Mouse (Mus musculus) left cerebral cortex, adult 9 months (tissue): ENCODE data around the gene Acvr1.

ENCODE experiments used
- DNase-seq, 2 experiments: peaks; one replicate each; pipeline ENCODE4 v3.0.0; 2022; ENCODE audit warnings: low spot score in 2 of 2

Acvr1 gene

GRCm38 (mm10) chr2:58557045-58557845 is 9.7 kb downstream of the Acvr1 start:
- DNase-seq: no peak

- DNase-seq: no peak
Measured at GRCm38 (mm10) chr2:58552296-58552695, 14.7 kb downstream of the Acvr1 start.

DNA sequence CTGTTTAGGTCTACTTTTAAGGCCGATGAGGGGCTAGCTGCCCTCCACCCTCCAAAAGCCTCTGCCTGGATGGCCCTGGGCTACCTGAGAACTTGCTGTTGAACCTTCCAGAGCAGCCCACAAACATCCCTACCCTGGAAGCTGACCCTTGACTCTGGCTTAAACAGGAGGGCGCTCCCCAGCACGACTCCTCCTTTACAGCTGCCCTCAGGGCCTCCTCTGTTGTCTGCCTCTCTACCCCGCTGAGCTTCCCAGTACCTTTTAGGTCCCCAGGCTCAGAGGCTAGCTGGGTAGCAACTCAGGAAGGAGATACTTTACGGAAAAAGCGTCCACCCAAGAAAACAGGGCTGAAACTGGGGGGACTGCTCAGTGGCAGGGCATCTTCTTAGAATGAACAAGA is 15.1 kb downstream of the Acvr1 start:
- DNase-seq: no peak

GRCm38 (mm10) chr2:58550488-58550887 is 16.5 kb downstream of the Acvr1 start:
- no peak for DNase-seq

DNA sequence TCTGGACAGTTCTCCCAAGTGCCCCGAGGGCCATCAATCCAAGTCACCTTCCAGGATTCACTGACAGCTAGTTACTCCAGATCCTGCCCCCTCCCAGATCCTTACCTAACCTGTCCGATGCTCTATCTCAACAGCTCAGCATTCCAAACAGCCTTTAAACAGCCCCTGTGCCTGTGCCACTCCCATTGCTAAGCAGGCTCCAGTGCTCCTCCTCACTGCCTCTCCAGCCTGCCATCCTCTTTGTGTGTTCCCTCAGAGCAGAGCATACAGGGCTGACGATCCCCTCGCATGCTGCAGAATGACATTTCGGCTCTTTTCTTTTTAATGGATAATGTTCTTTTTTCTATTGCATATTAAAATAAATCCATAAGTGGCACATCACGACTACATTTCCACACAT is 17.0 kb downstream of the Acvr1 start:
- no peak for DNase-seq

DNA sequence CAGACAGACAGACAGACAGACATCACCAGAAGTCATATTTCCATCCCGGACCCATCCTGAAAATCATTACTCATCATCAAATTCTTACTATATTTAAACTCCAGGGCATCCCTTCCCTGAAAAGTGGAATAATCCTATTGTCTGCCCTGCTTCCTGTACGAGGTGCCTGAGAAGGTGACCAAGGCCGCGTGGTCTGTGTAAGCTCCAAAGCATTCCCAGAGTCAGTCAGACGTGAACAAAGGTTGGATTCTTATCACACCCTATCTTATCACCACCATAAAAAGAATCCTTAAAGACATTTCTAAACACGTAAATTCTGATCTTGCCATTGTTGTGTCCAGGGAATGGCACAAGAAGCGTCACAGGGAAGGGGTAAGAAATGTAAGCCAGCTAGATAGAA is 18.0 kb downstream of the Acvr1 start:
- DNase-seq: no peak

- DNase-seq: no peak
Measured at GRCm38 (mm10) chr2:58546264-58546663, 20.7 kb downstream of the Acvr1 start.

DNA sequence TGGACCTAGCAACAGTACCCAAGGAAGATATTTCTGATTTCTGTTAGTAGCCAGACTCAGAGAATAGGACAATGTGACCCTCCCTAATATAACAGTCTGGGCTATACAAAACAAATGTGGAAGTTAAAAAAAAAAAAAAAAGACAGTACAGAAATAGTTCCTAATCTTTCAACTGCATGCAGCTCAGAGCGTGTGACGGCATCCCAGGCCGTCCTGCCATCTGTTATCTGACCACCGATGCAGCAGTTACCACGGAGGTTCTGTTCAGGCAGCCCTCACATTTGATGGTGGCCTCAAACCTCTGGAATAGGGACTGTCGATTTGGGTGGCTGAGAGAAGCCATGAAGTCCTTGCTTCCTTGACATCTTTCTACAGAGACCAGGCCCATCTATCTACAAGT is 22.6 kb downstream of the Acvr1 start:
- DNase-seq: no peak

DNA sequence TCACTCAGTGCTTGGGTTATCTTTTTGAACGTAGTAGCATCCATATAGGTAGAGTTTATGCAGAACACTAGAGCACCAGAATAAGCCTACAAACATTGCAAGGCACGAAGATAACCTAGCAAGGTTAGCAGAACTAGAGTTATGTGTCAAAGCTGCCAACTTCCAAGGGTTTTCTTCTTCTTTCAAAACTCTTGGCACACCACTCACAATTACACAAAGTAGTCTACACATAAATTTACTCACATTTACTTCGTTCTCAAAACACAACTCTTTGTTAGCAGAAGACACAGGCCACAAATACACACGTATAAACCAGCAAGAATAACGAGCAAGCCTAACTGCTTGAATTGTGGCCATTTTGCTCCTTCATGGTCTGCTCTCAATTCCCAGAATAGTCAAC is 23.7 kb downstream of the Acvr1 start:
- no peak for DNase-seq

- no peak for DNase-seq
Measured at GRCm38 (mm10) chr2:58538196-58538595, 28.8 kb downstream of the Acvr1 start.

GRCm38 (mm10) chr2:58536796-58537195 is 30.2 kb downstream of the Acvr1 start:
- DNase-seq: no peak

- no peak for DNase-seq
Measured at GRCm38 (mm10) chr2:58535233-58535632, 31.7 kb downstream of the Acvr1 start.

GRCm38 (mm10) chr2:58534379-58534778 is 32.6 kb downstream of the Acvr1 start:
- no peak for DNase-seq

GRCm38 (mm10) chr2:58533521-58534001 is 33.4 kb downstream of the Acvr1 start:
- no peak for DNase-seq

DNA sequence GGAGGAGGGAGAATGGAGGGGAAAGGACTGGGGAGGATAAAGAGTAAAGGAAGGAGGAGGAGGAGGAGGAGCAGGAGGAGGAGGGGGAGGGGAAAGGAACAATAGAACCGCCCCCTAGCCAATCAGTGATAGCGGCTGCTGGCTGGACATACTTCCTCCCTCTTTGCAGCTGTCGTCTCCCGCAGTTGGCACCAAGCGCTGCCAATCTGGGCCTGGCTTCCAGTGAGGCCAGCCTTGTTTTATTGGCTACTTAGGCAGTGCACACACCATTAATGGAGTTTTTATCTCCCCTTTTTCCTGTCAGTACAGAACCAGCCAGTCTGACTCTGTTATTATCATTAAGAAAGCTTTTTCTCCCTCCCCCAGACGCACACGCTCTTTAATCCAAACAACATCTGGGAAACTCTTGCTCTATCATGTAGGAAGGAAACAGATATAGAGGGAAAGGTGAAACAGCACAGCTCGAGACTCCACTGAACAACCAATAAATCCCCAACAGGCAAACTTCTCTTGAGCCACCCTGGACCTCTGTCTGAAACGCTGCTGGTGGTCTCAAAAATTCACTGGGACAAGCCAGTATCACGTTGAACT is 34.6 kb downstream of the Acvr1 start:
- DNase-seq: peak; percentile 40 to 68

DNA sequence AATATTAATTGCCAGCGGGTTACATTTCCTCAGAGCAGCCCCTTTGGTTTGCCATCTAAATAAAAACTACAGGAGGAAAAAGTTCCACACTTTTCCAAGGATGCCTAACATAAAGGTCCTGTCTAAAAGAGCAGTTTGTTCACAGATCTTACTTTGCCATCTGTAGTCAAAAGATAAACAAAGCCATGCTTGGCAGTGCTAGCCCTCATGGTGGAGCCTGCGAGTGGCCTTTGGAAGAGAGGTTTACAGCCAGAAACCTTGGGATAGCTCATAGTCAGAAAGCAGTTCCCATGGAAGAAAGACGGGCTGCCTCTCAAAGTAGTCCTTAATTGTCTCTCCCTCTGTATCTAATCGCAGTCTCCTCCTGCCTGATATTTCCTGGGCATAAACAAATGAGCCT is 36.4 kb downstream of the Acvr1 start:
- DNase-seq: no peak

- DNase-seq: no peak
Measured at GRCm38 (mm10) chr2:58529860-58530440, 37.0 kb downstream of the Acvr1 start.

GRCm38 (mm10) chr2:58529384-58529783 is 37.6 kb downstream of the Acvr1 start:
- DNase-seq: no peak

- no peak for DNase-seq
Measured at GRCm38 (mm10) chr2:58527786-58528185, 39.2 kb downstream of the Acvr1 start.

GRCm38 (mm10) chr2:58524356-58524755 is 42.6 kb downstream of the Acvr1 start:
- no peak for DNase-seq

DNA sequence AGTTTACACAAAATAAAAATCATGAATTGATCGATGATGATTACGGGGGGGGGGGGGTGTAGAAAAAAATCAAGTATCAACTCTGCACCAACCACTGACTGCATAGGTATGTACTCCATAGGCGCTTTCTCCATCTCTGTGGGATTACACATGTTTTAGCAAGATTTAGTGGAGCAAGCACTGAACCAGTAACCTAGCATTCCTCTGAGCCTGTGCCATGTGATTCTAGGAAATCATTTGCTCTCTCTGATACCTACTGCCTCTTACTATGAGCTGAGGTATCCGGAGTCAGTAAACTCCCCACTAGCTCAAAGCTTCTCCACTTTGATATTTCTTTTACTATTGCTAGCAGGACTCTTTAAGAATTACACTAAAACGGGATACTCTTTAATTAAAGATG is 43.1 kb downstream of the Acvr1 start:
- DNase-seq: no peak

DNA sequence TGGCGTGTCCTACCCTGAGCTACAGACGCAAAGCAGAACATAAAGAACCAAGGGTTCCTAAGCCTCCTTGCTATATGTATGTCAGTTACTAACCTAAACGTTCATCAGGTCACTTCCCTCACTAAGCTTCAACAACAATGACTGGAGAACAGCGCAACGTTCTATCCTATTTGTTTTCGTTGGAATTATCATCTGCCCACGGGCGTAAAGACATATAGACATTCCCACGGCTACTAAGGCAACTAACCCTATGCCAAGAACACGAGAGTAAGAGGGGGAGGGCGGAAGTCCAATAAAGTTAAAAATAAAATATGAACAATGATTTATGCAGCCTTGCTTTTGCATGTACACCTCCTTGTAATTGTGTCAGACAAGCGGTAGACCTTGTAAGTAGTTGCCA is 43.9 kb downstream of the Acvr1 start:
- DNase-seq: no peak

DNA sequence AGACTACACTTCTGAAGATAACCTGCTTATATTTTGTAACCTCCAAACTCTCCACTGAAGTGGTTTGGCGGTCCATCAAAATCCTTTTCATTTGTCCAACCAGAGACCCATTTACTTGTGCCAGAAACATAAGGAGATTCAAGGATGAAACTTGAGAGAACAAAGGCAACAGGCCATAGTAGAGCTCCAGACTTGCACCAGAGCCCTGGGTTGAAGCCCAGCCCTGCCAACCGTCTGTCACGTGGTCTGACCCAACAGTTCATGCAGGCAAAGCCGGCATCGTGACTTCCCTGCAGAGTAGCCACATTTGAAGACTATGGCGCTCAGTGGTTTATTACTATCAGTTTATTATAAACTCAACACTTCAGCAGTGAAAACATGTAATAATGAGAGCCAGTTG is 45.3 kb downstream of the Acvr1 start:
- DNase-seq: no peak
